Mouse (Mus musculus) embryonic facial prominence, embryonic 12.5 days (tissue): ENCODE results near the gene Nab1. TPM values are rescaled to one million over a fixed set of nuclear protein-coding genes. Genes with fewer than 3 reads are reported as not detected.

Experiments
- ATAC-seq: fragments of 200-750 bp; cut with Nextera tagmentation; 2 replicates; pipeline ENCODE4 v1.8.0; 2017; ENCODE audit not compliant: insufficient number of reproducible peaks, insufficient read depth, low FRiP score, low TSS enrichment
- H3K27ac ChIP-seq: fragments of 300-500 bp; sonication (generic); 2 replicates; pipeline ENCODE4 v1.5.1; 2016; ENCODE audit warnings: mild to moderate bottlenecking
- H3K27me3 ChIP-seq: fragments of 300-500 bp; sonication (generic); 2 replicates; pipeline ENCODE4 v1.6.1; 2016; ENCODE audit warnings: mild to moderate bottlenecking, moderate library complexity
- H3K36me3 ChIP-seq: fragments of 300-500 bp; sonication (generic); 2 replicates; pipeline ENCODE4 v1.6.1; 2016; ENCODE audit warnings: mild to moderate bottlenecking
- H3K4me1 ChIP-seq: fragments of 300-500 bp; sonication (generic); 2 replicates; pipeline ENCODE4 v1.6.1; 2016
- H3K4me2 ChIP-seq: fragments of 300-500 bp; sonication (generic); replicated peaks from 2 replicates; pipeline ENCODE4 v1.6.1; 2016; ENCODE audit warnings: mild to moderate bottlenecking, moderate library complexity
- H3K4me3 ChIP-seq: fragments of 300-500 bp; sonication (generic); 2 replicates; pipeline ENCODE4 v1.5.1; 2016; ENCODE audit warnings: mild to moderate bottlenecking
- H3K9ac ChIP-seq: fragments of 300-500 bp; sonication (generic); 2 replicates; pipeline ENCODE4 v1.6.1; 2016; ENCODE audit warnings: mild to moderate bottlenecking, moderate library complexity
- H3K9me3 ChIP-seq: fragments of 300-500 bp; sonication (generic); 2 replicates; pipeline ENCODE4 v1.6.1; 2016; ENCODE audit warnings: mild to moderate bottlenecking, moderate library complexity
- WGBS: fragments of 180-500 bp; shearing (Covaris S2); methylation state at CpG from one replicate; pipeline ENCODE4 v1.1.7; 2016; 5-methylcytosine and 5-hydroxymethylcytosine counted together
- polyA plus RNA-seq: library from polyadenylated mRNA; unstranded; fragments of >200 nt; fragmentation: Nextera tagmentation; extraction: Ambion mirVana; gene quantifications from 2 replicates; pipeline ENCODE4 v1.2.1, GENCODE M21; 2016

Gene Nab1
- polyA plus RNA-seq, 1 experiment from 2014 or later = 10.2 TPM

DNA sequence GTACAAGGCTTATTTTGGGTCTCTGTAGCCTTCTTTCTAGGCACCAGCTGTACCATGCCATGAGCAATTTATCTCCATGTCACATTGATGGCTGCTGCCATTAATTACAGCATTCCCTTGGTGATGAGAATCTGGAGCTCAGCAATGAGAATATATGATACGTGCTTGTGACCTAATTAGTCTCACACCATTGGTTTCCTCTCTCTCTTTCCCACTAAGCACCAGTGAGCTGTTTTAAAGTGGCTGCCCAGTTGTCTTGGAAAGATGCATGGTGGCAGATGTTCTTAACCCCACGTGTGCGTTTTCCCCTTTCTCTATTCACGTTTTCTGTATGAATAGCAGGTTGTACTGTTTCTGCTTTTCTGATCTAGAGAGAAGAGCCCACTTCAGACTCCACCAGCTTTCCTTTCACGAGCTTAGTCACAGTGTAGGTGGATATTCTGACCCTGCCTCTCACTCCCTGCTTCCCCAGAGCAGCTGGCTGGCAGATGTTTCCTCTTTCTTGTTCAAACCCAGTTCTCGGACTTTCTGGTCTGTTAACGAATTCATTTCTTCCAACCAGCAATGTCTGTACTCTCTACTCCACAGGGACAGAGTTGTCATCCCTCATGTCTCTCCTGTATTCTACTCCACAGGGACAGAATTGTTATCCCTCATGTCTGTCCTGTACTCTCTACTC lies 29.5 kb downstream of the Nab1 start:
- H3K4me3 ChIP-seq = no peak overlapping the region
- H3K4me1 ChIP-seq = peaks cover 9% of the 10 kb centered on the region; the same call in 1 of the 2 replicates
- no peaks in the 10 kb centered on the region for H3K36me3 ChIP-seq
- H3K9me3 ChIP-seq = no peaks in the 10 kb centered on the region
- no peak overlapping the region for H3K9ac ChIP-seq
- WGBS = 38% methylated on average over 7 of the region's 7 CpGs
- no peak overlapping the region for H3K27ac ChIP-seq
- H3K4me2 ChIP-seq = no peak overlapping the region
- H3K27me3 ChIP-seq = no peaks in the 10 kb centered on the region
- ATAC-seq = no peak

DNA sequence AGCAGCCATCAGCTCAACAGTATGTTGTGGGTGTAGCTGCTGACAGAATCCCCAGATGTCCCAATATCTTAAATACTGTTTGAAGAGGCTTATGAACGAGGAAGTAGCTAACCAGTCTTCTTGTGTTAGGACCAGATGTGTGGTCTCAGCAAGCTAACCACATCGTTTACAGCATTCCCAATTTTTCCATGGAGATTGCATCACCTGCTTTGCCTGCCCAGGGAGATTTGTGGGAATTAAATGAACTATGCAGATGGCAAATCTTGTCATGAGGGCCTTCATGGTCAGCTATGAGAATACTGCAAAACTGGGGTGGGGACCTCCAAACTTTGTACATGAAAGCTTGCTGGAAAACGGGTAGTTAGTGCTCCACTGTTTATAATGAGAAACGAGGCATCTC lies 30.2 kb downstream of the Nab1 start:
- H3K27me3 ChIP-seq = no peaks in the 10 kb centered on the region
- no peak for ATAC-seq
- no peak overlapping the region for H3K27ac ChIP-seq

DNA sequence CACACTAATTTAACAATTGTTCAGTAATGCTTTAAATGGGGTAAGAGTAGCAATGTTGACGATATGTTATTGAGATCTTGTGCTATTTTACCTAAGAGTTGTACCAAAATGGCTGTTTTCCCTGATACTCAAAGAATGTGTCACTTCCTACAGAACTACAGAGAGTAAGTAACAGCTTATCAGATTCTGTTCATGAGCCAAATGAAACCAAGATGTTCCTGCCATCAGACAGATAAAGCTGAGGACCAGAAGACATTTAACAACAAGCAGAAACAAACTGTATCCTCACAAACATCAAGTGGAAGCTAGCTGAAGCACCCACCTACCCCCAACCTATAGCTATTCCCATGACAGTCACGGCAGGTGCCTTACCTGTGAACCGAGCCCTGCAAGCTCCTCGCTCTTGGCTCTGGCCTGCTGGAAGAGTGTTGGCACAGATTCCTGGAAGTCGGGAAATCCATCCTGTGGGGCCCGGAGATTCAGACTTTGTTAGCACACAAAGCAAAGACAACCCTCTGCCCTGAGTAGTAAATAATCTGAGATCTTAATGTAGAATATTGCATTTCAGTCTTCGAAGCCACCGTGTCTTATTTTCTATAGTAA lies 33.9 kb downstream of the Nab1 start:
- H3K9me3 ChIP-seq = no peaks in the 10 kb centered on the region
- 87% methylated on average over 8 of the region's 8 CpGs for WGBS
- no peak overlapping the region for H3K9ac ChIP-seq
- ATAC-seq = no peak
- H3K27me3 ChIP-seq = no peaks in the 10 kb centered on the region
- no peak overlapping the region for H3K4me2 ChIP-seq
- no peak overlapping the region for H3K27ac ChIP-seq
- H3K36me3 ChIP-seq = no peaks in the 10 kb centered on the region
- H3K4me3 ChIP-seq = no peak overlapping the region
- peaks cover 9% of the 10 kb centered on the region; the same call in 1 of the 2 replicates for H3K4me1 ChIP-seq

More for the DNA sequence above, 30.2 kb downstream of the Nab1 start:
- no peak overlapping the region for H3K4me2 ChIP-seq
- H3K4me1 ChIP-seq = peaks cover 9% of the 10 kb centered on the region; the same call in 1 of the 2 replicates
- no peaks in the 10 kb centered on the region for H3K9me3 ChIP-seq
- no peaks in the 10 kb centered on the region for H3K36me3 ChIP-seq
- no peak overlapping the region for H3K4me3 ChIP-seq
- no peak overlapping the region for H3K9ac ChIP-seq
- WGBS = 72% methylated on average over 4 of the region's 4 CpGs

DNA sequence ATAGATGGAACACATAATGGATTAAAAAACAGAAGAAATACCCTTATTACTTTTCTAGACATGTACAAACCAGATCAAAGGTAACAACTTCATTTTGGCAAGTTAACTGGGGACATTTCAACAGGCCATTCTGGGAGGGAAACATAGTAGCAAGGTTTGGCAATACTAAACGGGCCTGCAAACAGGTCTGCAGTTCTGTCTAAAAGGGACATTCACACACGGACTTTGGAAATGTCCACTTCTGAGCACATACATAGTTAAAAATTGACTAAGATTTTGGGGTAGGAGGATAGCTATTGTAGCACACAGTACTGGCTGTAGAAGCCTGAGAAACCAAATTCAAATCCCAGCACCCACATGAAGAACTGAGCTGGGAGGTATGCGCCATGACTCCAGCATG lies 34.6 kb downstream of the Nab1 start:
- no peak overlapping the region for H3K9ac ChIP-seq
- H3K4me3 ChIP-seq = no peak overlapping the region
- no peaks in the 10 kb centered on the region for H3K36me3 ChIP-seq
- no peak overlapping the region for H3K4me2 ChIP-seq
- no peaks in the 10 kb centered on the region for H3K27me3 ChIP-seq
- no peaks in the 10 kb centered on the region for H3K9me3 ChIP-seq
- no peak overlapping the region for H3K27ac ChIP-seq
- WGBS = 91% methylated on average over 3 of the region's 3 CpGs
- no peak for ATAC-seq
- H3K4me1 ChIP-seq = peaks cover 4% of the 10 kb centered on the region; the same call in 1 of the 2 replicates

DNA sequence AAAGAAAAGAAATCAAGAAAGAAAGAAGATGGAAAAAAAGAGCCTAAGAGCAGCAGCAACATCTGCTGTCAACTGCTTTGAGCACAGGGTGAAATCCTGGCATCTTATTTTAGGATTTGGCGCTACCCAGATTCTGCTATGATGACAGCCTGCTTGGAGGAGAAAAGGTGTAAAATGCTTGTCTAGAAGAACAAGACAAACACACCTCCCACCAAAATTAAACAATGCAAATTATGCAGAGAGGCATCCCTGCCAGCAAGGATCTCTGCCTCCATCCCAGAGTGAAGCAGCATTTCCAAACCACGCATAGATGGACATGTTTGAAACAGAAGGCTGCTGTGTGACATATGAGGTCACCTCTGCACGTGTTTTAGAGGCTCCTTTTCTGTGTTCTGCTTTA lies 35.2 kb downstream of the Nab1 start:
- H3K4me3 ChIP-seq = no peak overlapping the region
- no peak overlapping the region for H3K9ac ChIP-seq
- no peaks in the 10 kb centered on the region for H3K4me1 ChIP-seq
- no peaks in the 10 kb centered on the region for H3K36me3 ChIP-seq
- WGBS = 65% methylated on average over 3 of the region's 3 CpGs
- no peak overlapping the region for H3K27ac ChIP-seq
- ATAC-seq = no peak
- H3K4me2 ChIP-seq = no peak overlapping the region
- H3K9me3 ChIP-seq = no peaks in the 10 kb centered on the region
- H3K27me3 ChIP-seq = no peaks in the 10 kb centered on the region

DNA sequence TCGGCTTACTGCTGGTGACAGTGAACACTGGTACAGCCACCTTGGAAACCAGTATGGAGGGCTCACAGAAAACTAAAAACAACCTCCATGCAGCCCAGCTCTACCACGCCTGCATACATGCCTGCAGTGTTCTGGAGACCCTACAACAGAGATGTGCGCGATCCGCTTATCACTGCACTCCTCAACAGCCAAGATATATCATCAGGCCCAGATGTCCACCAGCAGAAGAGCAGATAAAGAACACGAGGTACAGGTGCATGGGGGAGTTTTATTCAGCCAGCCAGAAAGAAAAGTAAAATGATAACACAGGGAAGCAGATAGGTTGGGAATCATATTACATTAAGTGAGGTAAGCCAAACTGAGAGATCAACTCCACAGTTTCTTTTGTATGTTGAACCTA lies 37.2 kb downstream of the Nab1 start:
- 83% methylated on average over 6 of the region's 6 CpGs for WGBS
- H3K27ac ChIP-seq = no peak overlapping the region
- H3K9ac ChIP-seq = no peak overlapping the region
- no peaks in the 10 kb centered on the region for H3K9me3 ChIP-seq
- no peaks in the 10 kb centered on the region for H3K36me3 ChIP-seq
- H3K4me3 ChIP-seq = no peak overlapping the region
- no peaks in the 10 kb centered on the region for H3K4me1 ChIP-seq
- ATAC-seq = no peak
- no peaks in the 10 kb centered on the region for H3K27me3 ChIP-seq
- H3K4me2 ChIP-seq = no peak overlapping the region

DNA sequence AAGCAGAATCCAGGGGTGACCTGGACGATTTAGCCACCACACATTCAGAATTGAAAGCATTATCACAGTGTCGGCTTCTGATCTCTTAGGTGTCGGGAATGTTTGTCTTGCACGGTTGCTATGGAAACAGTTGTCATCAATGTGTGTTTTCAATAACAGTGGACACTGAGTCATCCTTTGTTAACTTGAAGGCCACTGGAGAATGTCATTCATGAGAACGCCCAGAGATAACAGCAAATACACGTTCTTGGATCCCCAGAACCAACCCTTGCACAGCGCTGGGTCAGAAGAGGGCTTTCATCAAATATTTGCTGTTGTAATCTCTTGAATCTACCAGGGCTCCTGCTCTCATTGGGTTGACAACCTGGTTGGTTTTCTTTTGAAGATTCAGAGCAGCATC lies 43.9 kb downstream of the Nab1 start:
- H3K4me1 ChIP-seq = no peaks in the 10 kb centered on the region
- H3K4me2 ChIP-seq = no peak overlapping the region
- no peaks in the 10 kb centered on the region for H3K27me3 ChIP-seq
- 71% methylated on average over 7 of the region's 7 CpGs for WGBS
- ATAC-seq = no peak
- no peaks in the 10 kb centered on the region for H3K9me3 ChIP-seq
- H3K9ac ChIP-seq = no peak overlapping the region
- H3K27ac ChIP-seq = no peak overlapping the region
- no peak overlapping the region for H3K4me3 ChIP-seq
- no peaks in the 10 kb centered on the region for H3K36me3 ChIP-seq

DNA sequence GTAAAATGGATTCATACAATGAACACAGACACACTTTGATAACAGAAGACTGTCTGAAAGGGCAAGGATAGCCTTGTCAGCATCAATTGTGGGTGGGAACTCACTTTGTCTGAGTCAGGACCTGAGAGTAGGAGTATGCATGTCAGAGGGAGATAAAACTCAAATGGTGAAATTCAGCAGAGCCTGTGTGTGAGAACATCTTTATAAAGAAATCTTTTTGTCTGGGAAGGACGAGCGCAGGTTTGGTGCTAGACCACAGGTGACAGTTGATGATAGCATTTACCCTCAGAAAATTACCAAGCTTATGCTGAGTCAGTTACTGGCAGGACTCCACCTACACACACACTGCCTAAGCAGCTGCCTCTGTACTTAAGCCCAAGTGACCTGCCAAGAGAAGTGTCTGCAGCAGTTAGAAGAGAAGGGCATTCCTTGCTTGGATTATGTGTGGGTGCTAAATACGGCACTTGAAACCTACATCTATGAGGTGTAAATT lies 45.9 kb downstream of the Nab1 start:
- WGBS = 86% methylated on average over 3 of the region's 3 CpGs
- no peak for ATAC-seq

DNA sequence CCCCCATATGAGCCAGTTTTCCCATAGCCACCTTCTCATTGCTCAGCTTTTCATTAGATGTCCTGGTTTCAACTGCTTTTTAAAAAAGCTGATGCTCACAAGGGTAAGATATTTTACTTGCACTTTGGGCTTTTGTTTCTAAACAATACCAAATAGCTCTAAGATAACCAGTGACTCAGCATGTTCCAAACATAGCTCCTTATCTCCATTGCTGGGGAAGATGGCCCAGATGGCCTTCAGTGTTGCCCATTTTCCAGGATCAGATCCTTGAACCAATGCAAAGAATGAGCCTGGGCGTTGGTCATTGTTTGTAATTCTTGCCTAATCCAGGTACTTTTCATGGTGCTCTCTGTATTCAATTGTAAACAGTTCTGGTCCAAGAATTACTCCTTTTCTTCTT lies 49.1 kb downstream of the Nab1 start:
- 75% methylated on average over 1 of the region's 1 CpGs for WGBS
- Histone ChIP-seq H3K9ac (no peak overlapping the region), H3K9me3 (no peaks in the 10 kb centered on the region), H3K4me2 (no peak overlapping the region), H3K27ac (no peak overlapping the region), H3K36me3 (no peaks in the 10 kb centered on the region), H3K4me1 (no peaks in the 10 kb centered on the region), H3K4me3 (no peak overlapping the region), H3K27me3 (no peaks in the 10 kb centered on the region)
- ATAC-seq = no peak

More for the DNA sequence above, 45.9 kb downstream of the Nab1 start:
- no peak overlapping the region for H3K27ac ChIP-seq
- no peak overlapping the region for H3K9ac ChIP-seq
- no peaks in the 10 kb centered on the region for H3K27me3 ChIP-seq
- H3K4me3 ChIP-seq = no peak overlapping the region
- no peak overlapping the region for H3K4me2 ChIP-seq
- H3K9me3 ChIP-seq = no peaks in the 10 kb centered on the region
- H3K36me3 ChIP-seq = no peaks in the 10 kb centered on the region
- no peaks in the 10 kb centered on the region for H3K4me1 ChIP-seq

DNA sequence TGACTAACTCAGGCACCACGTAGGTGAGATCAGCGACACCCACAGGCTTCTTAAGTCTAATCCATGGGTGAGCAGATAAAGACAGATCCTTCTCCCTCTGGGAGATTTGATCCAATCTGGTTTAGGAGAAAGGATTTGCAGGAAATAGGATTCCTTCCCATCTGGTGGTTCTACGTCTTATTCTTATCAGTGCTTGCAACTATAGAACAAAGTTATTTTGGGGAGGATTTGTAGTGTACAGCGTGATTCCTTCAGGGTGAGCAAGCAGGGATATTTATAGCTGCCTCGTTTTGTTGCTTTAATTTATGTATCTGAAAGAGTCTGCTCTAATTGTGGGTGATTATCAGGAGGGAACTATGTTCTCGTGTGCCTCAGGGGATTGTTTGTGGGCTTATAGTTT lies 64.6 kb downstream of the Nab1 start:
- ATAC-seq = no peak
- no peaks in the 10 kb centered on the region for H3K27me3 ChIP-seq

DNA sequence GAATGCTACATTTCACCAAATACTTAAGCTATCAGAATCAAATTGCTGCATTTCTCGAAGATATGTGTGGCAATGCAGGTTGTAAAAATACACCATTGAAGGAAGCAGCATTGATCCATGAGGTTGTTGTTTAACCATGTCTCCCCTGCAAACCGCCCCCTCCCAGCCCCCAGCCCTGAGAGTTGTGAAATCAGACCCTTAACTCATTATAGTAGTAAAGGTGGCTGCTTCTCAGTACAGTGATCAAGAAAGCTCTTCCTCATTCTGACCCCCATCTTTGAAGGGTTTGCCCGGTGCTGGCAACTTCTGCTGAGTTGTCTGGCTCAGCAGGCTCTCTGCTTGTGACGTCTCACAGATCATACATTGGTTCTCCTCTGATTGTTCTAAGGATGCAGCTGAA lies 66.4 kb downstream of the Nab1 start:
- H3K4me1 ChIP-seq = no peaks in the 10 kb centered on the region
- H3K27me3 ChIP-seq = no peaks in the 10 kb centered on the region
- WGBS = 84% methylated on average over 4 of the region's 4 CpGs
- ATAC-seq = no peak
- H3K9me3 ChIP-seq = no peaks in the 10 kb centered on the region
- no peak overlapping the region for H3K4me2 ChIP-seq
- H3K9ac ChIP-seq = no peak overlapping the region
- H3K36me3 ChIP-seq = no peaks in the 10 kb centered on the region
- H3K4me3 ChIP-seq = no peak overlapping the region
- no peak overlapping the region for H3K27ac ChIP-seq

More for the DNA sequence above, 64.6 kb downstream of the Nab1 start:
- no peak overlapping the region for H3K4me3 ChIP-seq
- no peak overlapping the region for H3K9ac ChIP-seq
- no peaks in the 10 kb centered on the region for H3K9me3 ChIP-seq
- no peaks in the 10 kb centered on the region for H3K36me3 ChIP-seq
- no peak overlapping the region for H3K27ac ChIP-seq
- no peak overlapping the region for H3K4me2 ChIP-seq
- H3K4me1 ChIP-seq = no peaks in the 10 kb centered on the region
- 64% methylated on average over 6 of the region's 6 CpGs for WGBS

DNA sequence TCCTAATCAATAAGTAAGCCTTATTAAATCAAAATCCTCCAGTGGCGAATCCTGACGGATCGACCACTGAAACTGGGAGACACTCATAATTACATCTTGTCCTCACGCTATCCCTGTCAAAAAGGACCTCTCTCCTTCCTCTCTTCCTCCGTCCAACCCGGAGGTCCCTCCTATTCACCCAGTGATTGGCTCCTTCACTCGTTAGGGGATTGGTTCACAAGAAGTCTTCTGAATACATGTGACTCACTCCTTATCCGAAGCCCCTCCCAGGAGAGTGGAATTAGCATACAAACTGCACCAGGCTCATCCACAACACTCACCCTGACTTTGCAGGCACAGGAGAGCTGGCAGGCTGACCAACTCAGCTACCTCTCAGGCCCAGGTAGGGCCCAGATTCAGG lies 68.7 kb downstream of the Nab1 start:
- Histone ChIP-seq H3K27ac (no peak overlapping the region), H3K4me1 (no peaks in the 10 kb centered on the region), H3K4me3 (no peak overlapping the region), H3K36me3 (no peaks in the 10 kb centered on the region), H3K27me3 (no peaks in the 10 kb centered on the region), H3K4me2 (no peak overlapping the region), H3K9ac (no peak overlapping the region), H3K9me3 (no peaks in the 10 kb centered on the region)
- WGBS = 77% methylated on average over 8 of the region's 8 CpGs
- no peak for ATAC-seq
